Mouse (Mus musculus) thymus, adult 2 months (tissue): ENCODE results near the gene Ascc2.

ENCODE experiments used
- CTCF ChIP-seq: fragments of 200-500 bp; IDR thresholded peaks from 2 replicates; pipeline ENCODE4 v1.5.1; 2012; ENCODE audit warnings: mild to moderate bottlenecking, control low read depth, low read length, moderate library complexity, borderline replicate concordance; ENCODE audit not compliant: control insufficient read depth, poor library complexity, insufficient read depth; ENCODE audit errors: extremely low read depth
- POLR2A ChIP-seq: fragments of 200-500 bp; IDR thresholded peaks from 2 replicates; pipeline ENCODE4 v1.6.1; 2012; ENCODE audit warnings: mild to moderate bottlenecking, low read length, control low read depth, moderate library complexity; ENCODE audit not compliant: control insufficient read depth, poor library complexity, insufficient read depth; ENCODE audit errors: extremely low read depth

- TF ChIP-seq POLR2A (no peak), CTCF (no peak)
These were observed 51.3 kb downstream of the Ascc2 start for GRCm38 (mm10) chr11:4688632-4689380.
